Mouse (Mus musculus) splenic B cell, adult 2 months (primary cell): Measurements from ENCODE around the gene Myb.
A peak's percentile ranks its signal among the peaks of the same experiment; 100 is the strongest.

ENCODE experiments used
- DNase-seq: peaks from one replicate; pipeline ENCODE4 v3.0.0-alpha.2; 2011; ENCODE audit warnings: low read depth, low spot score
- H3K27me3 ChIP-seq: 2 replicates; pipeline ENCODE4 v1.6.1; 2012; ENCODE audit warnings: mild to moderate bottlenecking, low read length, moderate library complexity, mixed read lengths; ENCODE audit not compliant: control insufficient read depth, poor library complexity, insufficient read depth, severe bottlenecking
- H3K36me3 ChIP-seq: 2 replicates; pipeline ENCODE4 v1.6.1; 2012; ENCODE audit warnings: mild to moderate bottlenecking, low read length, moderate library complexity, mixed read lengths; ENCODE audit not compliant: control insufficient read depth, poor library complexity, insufficient read depth, severe bottlenecking

Gene Myb

DNA sequence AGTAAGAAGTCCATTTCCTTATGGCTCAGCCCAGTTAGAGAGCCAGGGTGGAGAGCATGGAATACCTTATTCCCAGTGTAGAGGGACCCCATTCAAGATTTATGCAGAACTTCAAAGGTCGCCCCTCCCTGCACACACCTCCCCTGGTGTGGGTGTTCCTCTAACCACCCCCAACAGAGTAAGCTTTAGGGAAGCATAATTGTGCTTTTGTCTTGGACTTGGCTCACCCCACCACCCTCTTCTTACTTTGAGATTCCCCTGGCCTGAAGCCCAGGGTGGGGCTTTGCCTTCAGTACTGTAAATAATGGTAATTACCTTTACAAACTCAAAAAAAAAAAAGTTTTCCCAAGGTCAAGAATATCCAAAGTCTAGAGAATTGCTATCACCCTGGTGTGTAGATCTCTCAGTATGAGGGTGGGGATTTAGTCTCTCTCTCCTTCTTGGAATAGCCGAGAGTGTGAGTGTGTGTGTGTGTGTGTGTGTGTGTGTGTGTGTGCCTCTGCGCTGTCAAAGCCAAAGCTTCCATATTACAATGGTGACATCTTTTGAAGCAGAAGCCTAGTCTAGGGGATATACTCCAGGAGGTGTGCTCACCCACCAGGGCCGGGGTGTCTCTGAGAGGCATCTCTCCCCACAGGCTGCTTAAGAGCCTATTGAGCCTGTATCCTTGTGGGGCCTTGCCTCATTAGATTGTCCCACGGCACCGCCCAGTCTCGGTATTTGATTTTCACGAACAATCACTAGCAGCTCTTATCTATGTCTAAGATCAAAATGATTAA lies 69.7 kb downstream of the Myb start:
- DNase-seq, result no peak
- H3K36me3 ChIP-seq, result no peaks in the 10 kb centered on the region
- H3K27me3 ChIP-seq, result no peaks in the 10 kb centered on the region; the same call in 1 of the 2 replicates

DNA sequence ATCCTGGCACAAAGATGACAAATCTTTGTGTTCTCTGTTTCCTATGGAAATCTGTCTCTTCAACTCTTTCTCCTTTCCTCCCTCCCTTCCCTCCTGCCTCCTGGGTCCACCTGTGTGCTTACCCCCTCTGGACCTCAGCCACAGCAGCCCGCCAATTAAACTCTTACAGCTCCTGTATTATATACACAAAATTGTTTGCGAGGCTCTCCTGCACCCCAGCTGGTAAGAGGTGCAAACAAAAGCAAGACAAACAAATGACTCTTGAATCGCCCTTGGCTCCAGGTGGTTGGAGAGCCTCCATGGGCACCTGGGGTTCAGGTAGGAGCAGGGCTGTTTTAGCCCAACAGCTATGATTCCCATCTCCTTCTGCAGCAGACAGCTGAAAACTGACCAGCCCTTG lies 71.2 kb downstream of the Myb start:
- H3K36me3 ChIP-seq, result no peaks in the 10 kb centered on the region
- no peak for DNase-seq
- H3K27me3 ChIP-seq, result no peaks in the 10 kb centered on the region; the same call in 1 of the 2 replicates

DNA sequence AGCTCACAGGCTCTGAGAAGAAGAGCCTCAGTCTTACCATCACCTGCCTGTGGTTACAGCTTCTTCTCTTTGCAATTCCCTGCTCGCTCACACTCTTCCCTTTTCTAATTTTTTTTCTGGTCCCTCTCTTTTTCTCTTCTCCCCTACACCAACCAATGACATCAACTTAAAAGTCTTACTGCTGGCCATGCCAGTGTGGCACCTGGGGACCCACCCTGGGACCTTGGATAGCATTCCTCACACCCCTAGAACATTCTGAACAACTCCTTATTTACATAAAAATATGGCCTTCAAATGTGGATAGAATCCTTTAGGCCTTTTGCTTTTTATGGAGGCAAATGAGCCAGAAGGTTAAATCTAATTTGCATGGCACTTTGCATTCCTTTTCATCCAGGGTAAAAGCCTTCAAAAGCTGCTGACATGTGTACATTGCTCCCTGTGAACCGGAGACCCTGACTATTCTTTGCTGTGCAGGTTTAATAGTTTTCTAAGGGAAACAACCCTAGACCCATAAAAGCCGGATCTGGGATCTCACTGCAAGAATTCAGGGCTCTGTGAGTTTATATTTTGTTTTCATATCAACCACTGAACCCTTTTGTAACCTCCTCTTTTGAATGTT lies 73.1 kb downstream of the Myb start:
- Histone ChIP-seq H3K27me3 (no peaks in the 10 kb centered on the region; the same call in 1 of the 2 replicates), H3K36me3 (no peaks in the 10 kb centered on the region)
- DNase-seq, result no peak

DNA sequence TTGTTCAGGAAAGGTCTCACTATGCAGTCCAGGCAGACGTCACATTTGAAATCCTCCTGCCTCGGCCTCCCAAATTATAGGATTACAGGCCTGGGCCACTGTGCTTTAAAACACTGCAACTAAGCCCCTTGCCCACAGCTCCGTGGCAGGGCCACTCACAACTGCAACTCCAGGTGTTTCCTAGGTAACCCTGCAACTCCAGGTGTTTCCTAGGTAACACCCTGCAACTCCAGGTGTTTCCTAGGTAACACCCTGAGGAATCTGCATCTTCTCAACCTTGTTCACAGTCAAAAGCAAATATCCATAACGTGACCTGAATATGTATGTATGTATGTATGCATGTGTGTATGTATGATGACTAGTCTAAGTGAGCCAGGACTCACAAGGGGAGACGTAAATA lies 75.7 kb downstream of the Myb start:
- no peaks in the 10 kb centered on the region for H3K27me3 ChIP-seq
- DNase-seq, result no peak

DNA sequence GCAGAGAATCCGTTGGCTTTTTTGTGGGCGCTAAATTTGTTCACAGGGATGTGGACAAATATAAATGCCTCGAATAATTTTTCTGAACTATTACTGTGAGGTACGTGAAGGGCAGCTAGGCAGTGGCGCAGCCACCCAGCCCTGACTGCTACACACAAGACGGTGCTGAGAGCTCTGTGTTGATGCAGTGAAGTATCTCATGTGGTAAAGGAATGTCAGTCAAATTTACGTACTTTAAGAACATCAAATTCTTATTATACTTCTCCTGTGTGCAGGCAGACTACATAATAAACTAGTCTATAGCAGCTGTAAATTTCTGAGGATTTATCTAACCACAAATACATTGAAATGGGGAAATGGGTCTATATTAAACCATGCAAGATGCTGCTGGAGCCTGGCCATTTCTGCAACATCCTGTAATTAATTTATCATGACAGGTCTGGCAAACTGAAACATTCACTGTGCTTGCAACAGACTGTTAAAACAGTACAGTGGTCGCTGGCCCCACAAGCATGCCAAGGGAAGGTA lies 77.3 kb downstream of the Myb start:
- Histone ChIP-seq H3K27me3 (no peaks in the 10 kb centered on the region), H3K36me3 (no peaks in the 10 kb centered on the region)
- no peak for DNase-seq

More for the DNA sequence above, 75.7 kb downstream of the Myb start:
- H3K36me3 ChIP-seq, result no peaks in the 10 kb centered on the region

DNA sequence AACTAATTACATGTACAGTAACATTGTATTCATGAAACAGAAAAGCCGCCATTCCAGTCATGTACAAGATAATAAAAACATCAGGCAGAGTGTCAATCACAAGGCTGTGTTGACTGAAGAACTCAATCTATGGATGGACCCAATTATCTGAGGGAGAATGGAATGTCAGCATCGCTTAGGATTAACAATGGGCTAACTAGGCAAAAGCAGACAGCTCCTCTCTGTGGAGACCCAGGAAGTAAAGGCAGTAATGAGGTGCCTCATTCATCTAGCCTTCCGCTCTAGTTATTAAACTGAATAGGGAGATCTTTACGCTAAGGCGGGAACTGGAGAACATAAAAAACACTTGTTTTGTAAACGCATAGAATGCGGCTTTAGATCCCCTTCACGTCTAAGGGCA lies 78.3 kb downstream of the Myb start:
- no peaks in the 10 kb centered on the region for H3K27me3 ChIP-seq
- no peak for DNase-seq
- no peaks in the 10 kb centered on the region for H3K36me3 ChIP-seq

DNA sequence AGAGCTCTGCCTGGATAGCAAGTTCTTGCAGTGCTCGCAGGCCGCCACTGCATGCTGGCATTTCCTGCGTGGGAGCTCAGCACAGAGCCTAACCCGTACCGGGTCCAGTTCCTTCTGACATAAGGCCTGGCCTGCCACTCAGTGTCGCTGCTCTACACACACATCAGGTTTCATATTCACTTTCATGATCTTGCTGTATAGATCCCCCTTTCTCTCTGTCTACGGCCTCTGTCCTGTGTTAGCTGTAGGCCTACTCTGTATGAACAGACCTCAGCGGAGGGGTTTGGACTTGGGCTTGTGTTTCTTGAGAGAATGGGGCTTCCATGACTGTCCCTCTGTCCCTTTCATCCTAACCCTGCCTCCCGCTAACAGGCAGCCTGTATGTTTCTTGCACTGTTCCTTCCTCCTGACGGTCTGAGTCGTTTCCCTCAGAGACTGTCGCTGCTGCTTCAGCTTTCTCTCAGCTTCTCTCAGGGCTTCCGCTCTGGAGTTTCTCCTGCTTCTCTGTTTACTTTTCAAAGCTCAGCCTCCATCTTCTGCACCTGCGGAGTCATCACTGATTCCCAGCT lies 83.5 kb downstream of the Myb start:
- H3K36me3 ChIP-seq, result no peaks in the 10 kb centered on the region
- DNase-seq, result peak; percentile 86
- no peaks in the 10 kb centered on the region for H3K27me3 ChIP-seq

DNA sequence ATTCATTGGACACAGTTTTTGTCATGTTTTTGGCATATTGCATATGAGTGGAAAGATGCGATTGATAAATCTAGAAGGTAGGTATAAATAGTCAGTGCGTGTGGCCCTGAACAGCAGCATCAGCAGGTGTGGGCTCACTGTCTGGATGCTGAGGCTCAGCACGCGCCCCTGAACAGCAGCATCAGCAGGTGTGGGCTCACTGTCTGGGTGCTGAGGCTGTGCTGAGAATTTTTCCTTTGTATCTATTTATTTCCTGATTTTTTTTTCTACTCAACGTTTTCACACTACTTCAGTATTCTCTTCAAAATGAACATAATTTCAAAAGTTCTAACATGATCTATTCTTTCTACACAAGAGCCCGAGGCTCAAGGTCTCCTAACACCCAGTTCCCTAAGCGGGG lies 84.1 kb downstream of the Myb start:
- no peak for DNase-seq
- H3K36me3 ChIP-seq, result no peaks in the 10 kb centered on the region
- H3K27me3 ChIP-seq, result no peaks in the 10 kb centered on the region

DNA sequence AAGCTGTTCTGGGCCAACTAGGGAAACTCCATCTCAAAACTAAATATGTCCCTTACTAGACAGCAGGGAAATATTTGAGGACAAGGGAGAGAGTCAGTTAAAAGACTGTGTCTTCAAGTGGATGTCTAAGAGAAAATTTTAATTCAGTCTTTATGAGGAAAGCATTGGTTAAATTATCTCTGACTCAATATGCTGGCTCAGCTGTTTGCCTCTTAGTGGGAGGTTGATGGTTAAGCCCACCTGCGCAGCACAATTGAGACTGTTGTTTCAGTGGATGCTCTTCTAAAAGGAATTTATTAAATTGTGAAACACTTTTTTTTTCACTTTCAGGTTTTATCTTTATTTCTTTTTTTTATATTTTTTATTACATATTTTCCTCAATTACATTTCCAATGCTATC lies 84.6 kb downstream of the Myb start:
- Histone ChIP-seq H3K36me3 (no peaks in the 10 kb centered on the region), H3K27me3 (no peaks in the 10 kb centered on the region)
- no peak for DNase-seq
